Mouse (Mus musculus) limb, embryonic 11.5 days (tissue): ENCODE measurements at regions not wholly inside any gene's neighbourhood (a gene's known extent, or its start where the extent isn't known, plus 50 kb on each side); places are given as distances from the start of the nearest gene placed in this dataset.

Source experiments
- ATAC-seq: fragments of 200-750 bp; cut with Nextera tagmentation; 2 replicates; pipeline ENCODE4 v1.8.0; 2017; ENCODE audit warnings: low read depth; ENCODE audit not compliant: insufficient number of reproducible peaks, low FRiP score, low TSS enrichment
- DNase-seq: peaks from one replicate; pipeline ENCODE4 v3.0.0-alpha.2; 2015; ENCODE audit warnings: low spot score
- H3K27ac ChIP-seq: fragments of 300-500 bp; sonication (generic); replicated peaks from 2 replicates; pipeline ENCODE4 v1.5.1; 2014; ENCODE audit warnings: low read depth, mild to moderate bottlenecking, low read length
- H3K27me3 ChIP-seq: fragments of 300-500 bp; sonication (generic); 2 replicates; pipeline ENCODE4 v1.6.1; 2014; ENCODE audit warnings: mild to moderate bottlenecking, low read length, mixed read lengths; ENCODE audit not compliant: control insufficient read depth, insufficient read depth
- H3K36me3 ChIP-seq: fragments of 300-500 bp; sonication (generic); 2 replicates; pipeline ENCODE4 v1.6.1; 2014; ENCODE audit warnings: mild to moderate bottlenecking, low read length, moderate library complexity, mixed read lengths; ENCODE audit not compliant: control insufficient read depth, insufficient read depth
- H3K4me1 ChIP-seq: fragments of 300-500 bp; sonication (generic); 2 replicates; pipeline ENCODE4 v1.6.1; 2014; ENCODE audit warnings: low read length, mixed read lengths; ENCODE audit not compliant: control insufficient read depth, insufficient read depth
- H3K4me2 ChIP-seq: fragments of 300-500 bp; sonication (generic); 2 replicates; pipeline ENCODE4 v1.6.1; 2014; ENCODE audit warnings: low read depth, mild to moderate bottlenecking, moderate library complexity; ENCODE audit not compliant: severe bottlenecking
- H3K4me3 ChIP-seq: fragments of 300-500 bp; sonication (generic); 2 replicates; pipeline ENCODE4 v1.5.1; 2014; ENCODE audit warnings: low read depth, low read length
- H3K9ac ChIP-seq: fragments of 300-500 bp; sonication (generic); 2 replicates; pipeline ENCODE4 v1.6.1; 2014; ENCODE audit warnings: mild to moderate bottlenecking, low read length
- H3K9me3 ChIP-seq: fragments of 300-500 bp; sonication (generic); 2 replicates; pipeline ENCODE4 v1.6.1; 2016; ENCODE audit warnings: low read length; ENCODE audit not compliant: control insufficient read depth
- WGBS: fragments of 180-500 bp; shearing (Covaris S2); extraction: QIAGEN DNeasy Blood & Tissue Kit; methylation state at CpG from one replicate; pipeline ENCODE4 v1.1.7; 2014; 5-methylcytosine and 5-hydroxymethylcytosine counted together

- Histone ChIP-seq H3K36me3 (no peaks in the 10 kb centered on the region), H3K27ac (no peak overlapping the region), H3K4me1 (no peaks in the 10 kb centered on the region), H3K9me3 (no peaks in the 10 kb centered on the region), H3K9ac (no peak overlapping the region), H3K4me2 (no peak overlapping the region), H3K4me3 (no peak overlapping the region), H3K27me3 (no peaks in the 10 kb centered on the region)
- WGBS, result 84% methylated on average over 4 of the region's 4 CpGs
- ATAC-seq (no peak), DNase-seq (no peak)
Measured at GRCm38 (mm10) chr13:54311327-54312026, 59.7 kb upstream of the Cplx2 start.

- no peaks in the 10 kb centered on the region for H3K27me3 ChIP-seq
- ATAC-seq (no peak), DNase-seq (no peak)
- H3K4me1 ChIP-seq, result no peaks in the 10 kb centered on the region
- H3K36me3 ChIP-seq, result no peaks in the 10 kb centered on the region
- no peak overlapping the region for H3K4me3 ChIP-seq
- no peak overlapping the region for H3K9ac ChIP-seq
- H3K27ac ChIP-seq, result no peak overlapping the region
- no peak overlapping the region for H3K4me2 ChIP-seq
- 67% methylated on average over 18 of the region's 18 CpGs for WGBS
- H3K9me3 ChIP-seq, result no peaks in the 10 kb centered on the region
Measured at GRCm38 (mm10) chr13:54312405-54313185, 58.6 kb upstream of the Cplx2 start.

GRCm38 (mm10) chr13:54315333-54315732 is 55.8 kb upstream of the Cplx2 start:
- H3K27me3 ChIP-seq, result no peaks in the 10 kb centered on the region
- ATAC-seq, result no peak
- 90% methylated on average over 3 of the region's 3 CpGs for WGBS

GRCm38 (mm10) chr13:54316907-54317306 is 54.2 kb upstream of the Cplx2 start:
- no peak overlapping the region for H3K4me2 ChIP-seq
- DNase-seq (no peak), ATAC-seq (no peak)
- H3K4me1 ChIP-seq, result no peaks in the 10 kb centered on the region
- H3K36me3 ChIP-seq, result no peaks in the 10 kb centered on the region
- 86% methylated on average over 6 of the region's 6 CpGs for WGBS
- no peak overlapping the region for H3K27ac ChIP-seq
- no peak overlapping the region for H3K9ac ChIP-seq
- no peak overlapping the region for H3K4me3 ChIP-seq
- no peaks in the 10 kb centered on the region for H3K9me3 ChIP-seq
- no peaks in the 10 kb centered on the region for H3K27me3 ChIP-seq

More at GRCm38 (mm10) chr13:54315333-54315732, 55.8 kb upstream of the Cplx2 start:
- no peak overlapping the region for H3K9ac ChIP-seq
- no peaks in the 10 kb centered on the region for H3K36me3 ChIP-seq
- no peaks in the 10 kb centered on the region for H3K9me3 ChIP-seq
- no peak overlapping the region for H3K4me3 ChIP-seq
- H3K27ac ChIP-seq, result no peak overlapping the region
- no peak overlapping the region for H3K4me2 ChIP-seq
- H3K4me1 ChIP-seq, result no peaks in the 10 kb centered on the region
- DNase-seq, result no peak

- 93% methylated on average over 4 of the region's 4 CpGs for WGBS
- H3K27ac ChIP-seq, result no peak overlapping the region
- no peak overlapping the region for H3K4me3 ChIP-seq
- no peaks in the 10 kb centered on the region for H3K36me3 ChIP-seq
- H3K9me3 ChIP-seq, result no peaks in the 10 kb centered on the region
- ATAC-seq (no peak), DNase-seq (no peak)
- H3K4me1 ChIP-seq, result no peaks in the 10 kb centered on the region
- no peaks in the 10 kb centered on the region for H3K27me3 ChIP-seq
- H3K4me2 ChIP-seq, result no peak overlapping the region
- no peak overlapping the region for H3K9ac ChIP-seq
Measured at GRCm38 (mm10) chr13:54318161-54318560, 53.0 kb upstream of the Cplx2 start.

GRCm38 (mm10) chr13:54318601-54319000 is 52.5 kb upstream of the Cplx2 start:
- no peaks in the 10 kb centered on the region for H3K9me3 ChIP-seq
- H3K4me3 ChIP-seq, result no peak overlapping the region
- H3K4me2 ChIP-seq, result no peak overlapping the region
- no peaks in the 10 kb centered on the region for H3K4me1 ChIP-seq
- H3K27ac ChIP-seq, result no peak overlapping the region
- DNase-seq (no peak), ATAC-seq (no peak)
- no peak overlapping the region for H3K9ac ChIP-seq
- no peaks in the 10 kb centered on the region for H3K27me3 ChIP-seq
- H3K36me3 ChIP-seq, result no peaks in the 10 kb centered on the region
- 86% methylated on average over 5 of the region's 5 CpGs for WGBS

GRCm38 (mm10) chr13:54320212-54320611 is 50.9 kb upstream of the Cplx2 start:
- H3K27me3 ChIP-seq, result no peaks in the 10 kb centered on the region
- H3K36me3 ChIP-seq, result no peaks in the 10 kb centered on the region
- ATAC-seq, result no peak
- H3K9me3 ChIP-seq, result no peaks in the 10 kb centered on the region
- H3K4me1 ChIP-seq, result no peaks in the 10 kb centered on the region
- H3K4me3 ChIP-seq, result no peak overlapping the region
- WGBS, result 52% methylated on average over 9 of the region's 9 CpGs
- H3K9ac ChIP-seq, result no peak overlapping the region
- DNase-seq, result no peak
- no peak overlapping the region for H3K4me2 ChIP-seq
- no peak overlapping the region for H3K27ac ChIP-seq

GRCm38 (mm10) chr13:54321011-54321410 is 50.1 kb upstream of the Cplx2 start:
- Histone ChIP-seq H3K27me3 (no peaks in the 10 kb centered on the region), H3K4me3 (no peak overlapping the region), H3K9ac (no peak overlapping the region), H3K36me3 (no peaks in the 10 kb centered on the region), H3K4me1 (no peaks in the 10 kb centered on the region), H3K9me3 (no peaks in the 10 kb centered on the region), H3K4me2 (no peak overlapping the region), H3K27ac (no peak overlapping the region)
- WGBS, result 72% methylated on average over 14 of the region's 14 CpGs
- ATAC-seq (no peak), DNase-seq (no peak)
